Mouse (Mus musculus): Measurements from ENCODE around the gene Clnk.

Gene Clnk

GRCm38 (mm10) chr5:38708940-38709581, 167.6 kb downstream of the Clnk start:
- DNase-seq = no peak

GRCm38 (mm10) chr5:38707364-38708075, 169.1 kb downstream of the Clnk start:
- DNase-seq = no peak

GRCm38 (mm10) chr5:38702941-38703340, 173.7 kb downstream of the Clnk start:
- no peak for DNase-seq

- DNase-seq = no peak
Measured at GRCm38 (mm10) chr5:38702091-38702490, 174.5 kb downstream of the Clnk start.

DNA sequence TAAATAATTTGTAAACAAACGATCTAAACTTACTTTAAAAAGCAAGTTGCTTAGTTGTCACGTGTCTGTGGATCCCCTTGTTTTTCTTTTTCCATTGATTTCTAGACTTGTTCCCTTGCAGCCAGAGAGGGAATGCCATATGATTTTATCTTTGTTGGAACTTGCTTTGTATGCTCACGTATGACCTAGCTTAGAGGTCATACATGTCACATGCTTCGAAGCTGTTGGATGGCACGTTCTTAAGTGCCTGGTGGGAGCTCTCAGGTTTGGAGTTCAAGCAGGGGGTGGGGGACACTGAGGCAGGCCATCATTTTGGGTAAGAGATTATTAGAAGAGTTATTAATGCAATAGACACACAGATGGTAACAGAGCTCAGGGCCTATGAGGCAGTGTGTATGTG, 178.1 kb downstream of the Clnk start:
- no peak for DNase-seq

DNA sequence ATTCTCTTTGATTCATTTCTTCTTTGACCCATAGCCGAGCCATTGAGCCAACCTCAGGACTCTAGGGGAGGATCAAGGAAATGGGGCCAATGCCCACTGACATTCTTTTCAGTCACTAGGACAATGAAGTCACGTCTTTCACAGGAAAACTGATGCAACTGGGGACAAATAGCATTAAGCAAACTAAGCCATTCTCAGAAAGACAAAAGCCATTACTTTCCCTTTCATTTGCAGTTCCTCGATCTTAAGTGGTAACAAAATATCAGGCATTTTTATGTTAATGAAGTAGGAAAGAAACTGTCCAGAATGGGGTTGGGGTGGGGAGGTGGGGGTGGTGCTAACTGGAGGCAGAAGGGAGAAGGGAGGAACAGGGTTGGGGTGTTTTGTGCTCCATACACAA, 178.6 kb downstream of the Clnk start:
- DNase-seq = no peak

GRCm38 (mm10) chr5:38696616-38697375, 179.8 kb downstream of the Clnk start:
- no peak for DNase-seq

- DNase-seq = no peak
Measured at GRCm38 (mm10) chr5:38692859-38693258, 183.8 kb downstream of the Clnk start.

GRCm38 (mm10) chr5:38689186-38689585, 187.4 kb downstream of the Clnk start:
- no peak for DNase-seq

- DNase-seq = no peak
Measured at GRCm38 (mm10) chr5:38687694-38688093, 188.9 kb downstream of the Clnk start.

DNA sequence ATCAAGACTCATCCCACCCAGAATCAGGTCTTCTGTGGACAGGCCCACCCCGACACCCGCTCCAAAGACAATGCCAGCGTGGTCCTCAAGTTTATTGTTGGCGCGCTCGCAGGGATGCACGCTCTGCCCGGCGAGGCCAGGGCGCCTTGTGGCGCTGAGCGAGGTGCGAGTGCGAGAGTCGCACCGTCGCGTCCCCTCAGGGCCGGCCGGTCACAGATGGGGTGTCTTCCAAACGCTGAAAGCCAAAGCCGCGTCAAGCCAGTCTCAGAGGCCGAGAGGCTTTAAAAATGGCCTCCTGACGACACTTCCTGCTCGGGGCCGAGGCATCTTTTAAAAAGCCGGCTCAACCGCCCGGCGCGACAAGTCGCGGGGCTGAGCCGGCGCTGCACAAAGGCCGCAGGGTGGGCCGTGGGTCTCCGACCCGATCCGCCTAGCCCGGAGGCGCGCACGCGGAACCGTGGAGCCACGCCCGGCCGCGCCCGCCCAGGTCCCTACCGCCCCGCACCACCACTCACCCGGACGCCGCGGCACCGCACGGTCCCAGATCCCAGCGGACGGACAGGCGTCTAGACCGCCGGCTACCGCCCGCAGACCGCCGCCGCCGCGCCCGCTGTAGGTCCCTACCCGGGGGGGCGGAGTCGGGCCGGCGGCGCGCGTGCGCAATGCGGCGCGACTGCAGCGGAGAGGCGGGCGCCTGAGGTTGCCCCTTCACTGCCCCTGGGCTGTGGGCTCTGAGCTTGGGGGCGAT, 192.3 kb downstream of the Clnk start, which contains the start of gene Zfp518b:
TSS of gene Zfp518b (minus strand) at position 663 of the 748 bp plus-strand sequence.
- peak; percentile 85 for DNase-seq

DNA sequence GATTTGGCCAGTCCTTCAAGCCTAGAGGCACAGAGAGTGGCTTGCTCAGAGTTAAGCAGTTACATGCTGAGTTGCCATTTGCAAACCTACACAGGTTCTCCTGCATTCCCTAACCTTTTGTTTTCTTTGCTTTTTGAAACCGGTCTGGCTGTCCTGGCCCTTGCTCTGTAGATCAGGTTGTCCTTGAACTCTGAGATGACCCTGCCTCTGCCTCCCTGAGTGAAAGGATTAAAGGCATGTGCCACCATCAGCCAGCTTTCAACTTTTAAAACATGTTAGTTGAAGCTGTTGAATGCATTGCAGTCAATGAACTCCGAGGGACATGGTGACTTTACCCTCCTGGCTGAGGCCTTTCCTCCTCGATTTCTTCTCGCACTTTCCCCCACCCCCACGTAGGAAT, 217.8 kb downstream of the Clnk start:
- no peak for DNase-seq

Measured in thymus, postnatal 14 days (tissue).